Mouse (Mus musculus) left cerebral cortex, postnatal 10 days (tissue): ENCODE data around the gene Gm20388. TPM values are rescaled to one million over a fixed set of nuclear protein-coding genes. Genes with fewer than 3 reads are reported as not detected.
"Not testable (repeated sequence)": the region's sequence is repeated elsewhere in the genome, so short reads cannot be mapped to it uniquely, and the experiment has no call there.

Source experiments
- DNase-seq, 2 experiments: peaks; one replicate each; pipeline ENCODE4 v3.0.0; 2021 to 2022; ENCODE audit warnings: low spot score in 2 of 2, mixed read lengths in 1 of 2; ENCODE audit errors: extremely low spot score in 1 of 2
- intact Hi-C: fragments of 180-260 bp; cut with DNase I; formaldehyde crosslinking; loops from one replicate; pipeline ENCODE4 v1.15.1; 2025
- total RNA-seq, 2 experiments: library from RNA; stranded (reverse); gene quantifications; 2 replicates each; pipeline ENCODE4 v1.2.3; 2021

Gene Gm20388
- total RNA-seq, 2 experiments from 2014 or later, result 4.4 to 9.0 TPM

DNA sequence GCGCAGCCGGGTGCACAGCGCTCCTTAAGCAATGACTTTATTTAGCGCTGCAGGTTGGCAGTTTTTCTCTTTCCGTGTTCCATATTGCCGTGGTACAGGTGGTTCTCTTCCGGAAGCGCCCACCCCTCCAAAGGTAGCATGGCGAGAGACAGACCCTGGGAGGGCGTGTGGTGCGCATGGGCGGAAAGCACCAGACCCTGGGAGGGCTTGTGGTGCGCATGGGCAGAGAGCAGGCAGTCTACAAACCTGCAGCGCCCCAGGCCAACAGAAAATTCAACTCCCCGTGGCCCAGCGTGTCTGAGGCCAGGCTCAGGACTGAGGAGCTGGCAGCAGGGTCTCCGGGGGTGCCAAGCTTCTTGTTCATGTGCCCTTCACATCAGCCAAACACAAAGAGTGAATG, 1660.2 kb downstream of the Gm20388 start:
- intact Hi-C loops, result no loop called here
- no peak for DNase-seq

GRCm38 (mm10) chr8:121572121-121572520, 1661.5 kb downstream of the Gm20388 start:
- DNase-seq, result no peak
- intact Hi-C loops, result no loop called here

- intact Hi-C loops, result no loop called here
- peak in 1 of 2 experiments; percentile 74 for DNase-seq
These were observed 1662.6 kb downstream of the Gm20388 start for GRCm38 (mm10) chr8:121573275-121573674.

DNA sequence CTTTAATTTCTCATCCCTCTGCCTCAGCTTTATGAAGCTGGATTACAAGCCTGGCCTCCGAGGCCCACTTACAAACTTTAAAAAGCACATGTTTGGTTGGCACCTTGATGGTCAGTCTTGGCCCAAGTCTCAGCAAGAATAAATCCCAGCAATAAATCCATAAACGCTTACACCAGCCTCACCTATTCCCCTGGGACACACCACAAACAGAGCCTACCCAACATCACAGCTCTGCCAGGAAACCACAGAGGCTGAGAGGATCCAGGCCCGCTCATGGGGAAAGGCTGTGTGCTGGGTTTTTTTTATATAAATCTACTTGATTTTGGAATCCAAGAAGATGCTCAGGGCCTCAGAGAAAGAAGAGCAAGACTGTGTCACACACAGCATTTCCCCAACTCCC, 1665.0 kb downstream of the Gm20388 start:
- DNase-seq, result no peak
- intact Hi-C loops, result no loop called here

- DNase-seq, result no peak
- intact Hi-C loops, result no loop called here
These were observed 1667.4 kb downstream of the Gm20388 start for GRCm38 (mm10) chr8:121577751-121578675.

DNA sequence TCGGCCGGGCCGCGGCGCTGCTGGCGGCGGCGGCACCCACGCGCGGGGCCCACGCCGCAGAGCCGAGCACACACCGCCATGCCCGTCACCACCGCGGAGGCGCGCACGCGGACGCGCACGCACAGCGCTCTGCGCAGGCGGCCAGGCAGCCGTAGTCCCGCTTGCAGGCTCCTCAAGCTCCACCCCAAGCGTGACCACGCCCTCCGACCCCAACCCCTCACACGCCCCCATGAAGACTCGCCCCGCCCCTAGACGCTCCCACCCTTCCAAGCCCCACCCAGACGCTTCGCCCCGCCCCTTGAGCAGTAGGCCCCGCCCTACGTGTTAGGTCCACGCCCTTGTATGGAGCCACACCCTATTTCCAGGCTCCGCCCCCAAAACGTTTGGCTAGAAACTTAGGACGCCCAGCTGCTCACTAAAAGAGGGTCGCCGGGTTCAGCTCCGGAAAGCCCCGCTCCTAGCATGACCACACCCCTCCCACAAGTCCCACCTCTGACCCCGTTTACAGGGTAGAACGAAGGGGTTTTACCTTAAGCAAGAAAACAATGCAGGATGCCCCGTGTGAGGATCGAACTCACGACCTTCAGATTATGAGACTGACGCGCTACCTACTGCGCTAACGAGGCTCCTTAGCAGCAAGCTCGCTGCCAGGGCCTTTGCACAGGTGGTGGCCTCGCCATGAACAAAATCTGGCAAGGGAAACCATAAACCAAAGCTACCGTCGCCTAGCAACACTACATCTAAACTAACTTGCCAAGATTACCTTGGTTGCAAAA, 1668.2 kb downstream of the Gm20388 start, which contains the start of gene Fbxo31:
Gene Fbxo31, minus strand, starts transcription at position 131 of the 776 bp plus-strand sequence.
- peak; percentile 89 to 97 for DNase-seq
- intact Hi-C loops, result no loop called here

DNA sequence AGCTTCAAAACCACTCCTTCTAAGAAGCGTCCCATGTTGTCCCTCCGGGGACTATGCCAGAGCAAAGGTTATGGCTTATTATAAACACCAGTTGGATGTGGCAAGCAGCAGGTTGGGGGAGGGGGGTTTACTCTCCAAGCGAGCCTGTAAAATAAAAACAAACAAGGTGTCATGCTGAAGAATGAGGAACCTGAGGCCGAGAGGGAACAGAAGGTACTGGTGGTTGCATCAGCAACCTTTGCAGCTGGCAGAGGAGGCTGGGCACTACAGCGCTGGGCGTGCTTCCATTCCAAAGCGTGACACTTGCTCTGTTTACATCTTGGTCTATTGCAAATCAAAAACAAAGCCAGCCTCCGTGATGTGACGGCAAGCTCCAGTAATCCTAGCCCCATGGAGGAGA, 1669.8 kb downstream of the Gm20388 start:
- intact Hi-C loops, result no loop called here
- DNase-seq, result no peak

DNA sequence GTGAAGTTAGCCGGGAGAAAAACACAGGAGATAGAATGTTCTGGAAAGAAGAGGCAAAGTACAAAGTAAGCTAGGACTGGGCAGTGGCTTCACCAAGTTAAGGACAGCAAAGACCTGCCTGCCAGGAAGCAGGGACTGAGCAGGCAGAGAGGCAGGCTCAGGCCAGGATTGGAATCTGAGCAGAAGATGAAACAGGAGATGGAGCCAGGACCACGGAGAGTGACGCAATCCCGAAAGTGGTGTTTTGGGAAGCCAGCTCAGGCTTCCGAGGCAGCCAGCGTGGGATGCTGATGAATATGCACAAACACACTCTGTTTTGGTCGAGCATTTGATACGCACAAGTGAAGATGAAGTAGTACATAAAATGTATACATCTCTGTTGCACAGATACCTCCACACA, 1673.0 kb downstream of the Gm20388 start:
- intact Hi-C loops, result no loop called here
- no peak for DNase-seq

- intact Hi-C loops, result no loop called here
- no peak for DNase-seq
These were observed 1674.1 kb downstream of the Gm20388 start for GRCm38 (mm10) chr8:121584730-121585129.

DNA sequence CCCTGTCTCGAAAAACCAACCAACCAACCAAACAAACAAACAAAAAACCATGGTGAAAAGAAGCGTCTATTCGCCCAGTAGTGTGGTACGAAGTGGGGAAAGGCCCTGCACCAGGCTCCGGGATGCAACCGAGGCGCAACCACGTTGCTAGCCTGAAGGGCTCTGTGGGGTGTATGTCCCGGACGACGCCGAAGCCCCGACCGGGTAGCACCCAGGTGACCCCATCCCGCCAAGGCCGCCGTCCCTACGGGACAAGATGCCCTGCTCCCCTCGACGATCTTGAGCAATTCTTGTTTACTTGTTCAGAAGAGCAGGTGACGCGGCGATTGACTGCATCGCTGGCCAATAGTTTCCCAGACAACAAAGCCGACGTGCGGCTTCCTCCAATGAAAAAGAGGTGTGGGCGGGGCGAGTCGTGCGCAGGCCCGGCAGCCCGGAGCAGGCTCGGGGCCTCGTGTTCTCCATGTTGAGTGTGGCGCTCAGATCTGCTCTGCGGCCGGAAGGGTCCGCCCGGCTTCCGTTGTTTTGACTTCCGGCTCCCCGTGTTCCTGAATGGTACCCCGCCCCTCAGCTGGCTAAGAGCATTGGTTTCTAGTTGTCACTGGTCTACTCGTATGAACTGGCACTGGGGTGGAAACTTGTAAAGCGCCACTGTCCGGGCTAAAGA, 1674.7 kb downstream of the Gm20388 start:
- intact Hi-C loops, result no loop called here
- DNase-seq, result peak; percentile 99 to 100

GRCm38 (mm10) chr8:121588750-121589149, 1678.1 kb downstream of the Gm20388 start:
- intact Hi-C loops, result no loop called here
- DNase-seq, result no peak

GRCm38 (mm10) chr8:121589205-121589726, 1678.6 kb downstream of the Gm20388 start:
- intact Hi-C loops, result no loop called here
- no peak for DNase-seq

DNA sequence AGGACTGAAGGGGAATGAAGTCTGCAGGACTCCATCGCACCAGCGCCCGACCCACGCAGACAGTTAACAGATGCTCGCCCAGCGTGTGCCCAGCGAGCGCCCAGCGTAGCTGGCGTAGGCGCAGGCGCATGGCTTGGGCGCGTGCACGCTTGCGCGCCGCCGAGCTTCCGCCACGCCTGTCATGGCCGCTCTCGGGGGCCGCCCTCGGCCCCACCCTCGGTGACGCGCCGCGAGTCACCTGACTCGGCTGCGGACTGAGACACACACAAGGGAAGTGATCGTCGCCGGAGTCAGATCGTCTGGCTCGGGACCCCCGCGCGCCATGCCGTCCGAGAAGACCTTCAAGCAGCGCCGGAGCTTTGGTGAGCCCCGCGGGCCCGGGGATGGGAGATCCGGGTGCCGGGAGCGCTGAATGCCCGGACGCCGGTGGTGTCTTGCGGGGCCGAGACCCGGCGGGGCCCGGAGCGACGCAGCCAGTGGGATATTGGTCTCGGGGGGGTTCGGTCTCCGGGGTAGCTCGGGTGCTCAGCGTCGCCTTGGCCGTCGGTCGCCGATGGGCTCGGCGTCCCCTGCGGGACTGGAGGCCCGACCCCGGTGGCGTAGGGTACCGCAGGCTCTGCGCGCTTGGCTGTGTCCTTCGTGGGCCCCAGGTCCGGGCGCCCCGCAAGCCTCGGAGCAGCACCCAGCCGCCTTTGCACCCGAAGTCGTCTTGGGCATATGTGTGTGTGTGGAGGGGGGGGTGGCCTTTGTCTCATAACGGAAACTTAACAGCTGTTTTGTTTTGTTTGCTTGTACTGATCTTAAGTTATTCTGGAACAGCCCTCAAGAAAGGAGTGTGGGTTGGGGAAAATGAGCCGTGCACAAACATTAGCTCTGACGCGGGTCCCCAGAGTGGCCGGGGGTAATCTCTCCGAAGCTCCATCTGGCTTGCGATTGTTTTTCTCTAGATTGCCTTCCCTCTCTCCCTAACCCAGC, 1679.8 kb downstream of the Gm20388 start, which contains the start of gene Map1lc3b:
Gene Map1lc3b, plus strand, starts transcription at position 159 of the 975 bp plus-strand sequence.
- peak; percentile 93 to 97 for DNase-seq
- intact Hi-C loops, result loop anchor here (5.0 kb wide), 1 partner anchor 43 kb away; no protein-coding TSS in a partner anchor

DNA sequence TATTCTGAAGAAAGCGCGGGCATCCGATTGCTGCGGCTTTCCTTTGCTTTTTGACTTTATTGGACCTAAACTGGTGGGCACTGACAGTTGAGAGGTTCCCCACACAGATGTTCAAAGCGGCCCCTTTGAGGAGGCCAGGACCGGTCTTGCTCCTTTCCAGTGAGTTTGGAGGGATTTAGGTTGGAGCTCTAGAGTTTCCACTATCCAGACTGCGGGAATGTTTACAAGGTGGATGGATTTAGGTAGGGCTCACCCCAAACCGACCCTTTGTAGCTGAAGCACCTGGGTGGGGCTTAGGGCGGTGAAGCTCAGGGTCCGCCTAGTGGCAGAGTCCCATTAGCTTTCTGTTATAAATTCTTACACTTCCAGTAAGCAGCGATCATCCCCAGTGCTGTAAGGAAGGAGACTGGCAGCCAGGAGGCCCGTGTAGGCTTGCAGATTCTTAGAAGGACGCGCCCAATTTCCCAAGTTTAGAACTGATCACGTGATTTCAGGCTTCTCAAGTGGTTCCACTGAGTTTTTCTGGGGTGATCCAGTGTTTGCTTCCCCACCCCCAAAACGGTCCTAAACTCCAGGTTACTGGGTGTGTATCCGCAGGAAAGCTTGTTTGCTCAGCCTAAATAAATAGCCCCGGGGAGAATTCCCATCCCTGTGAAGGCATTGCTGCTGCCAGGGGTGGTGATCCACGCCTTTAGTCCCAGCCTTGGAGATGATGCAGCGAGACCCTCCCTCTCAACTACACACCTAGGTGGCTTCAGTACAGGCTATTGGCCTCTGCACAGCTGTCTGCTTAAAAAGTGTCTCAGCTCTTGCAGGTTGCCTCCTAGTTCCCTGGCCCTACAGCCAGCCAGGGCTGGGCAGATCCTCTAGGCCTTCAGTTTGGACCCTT, 1680.8 kb downstream of the Gm20388 start:
- DNase-seq, result peak in 1 of 2 experiments; percentile 52
- intact Hi-C loops, result loop anchor here (5.0 kb wide), 1 partner anchor 44 kb away; no protein-coding TSS in a partner anchor

DNA sequence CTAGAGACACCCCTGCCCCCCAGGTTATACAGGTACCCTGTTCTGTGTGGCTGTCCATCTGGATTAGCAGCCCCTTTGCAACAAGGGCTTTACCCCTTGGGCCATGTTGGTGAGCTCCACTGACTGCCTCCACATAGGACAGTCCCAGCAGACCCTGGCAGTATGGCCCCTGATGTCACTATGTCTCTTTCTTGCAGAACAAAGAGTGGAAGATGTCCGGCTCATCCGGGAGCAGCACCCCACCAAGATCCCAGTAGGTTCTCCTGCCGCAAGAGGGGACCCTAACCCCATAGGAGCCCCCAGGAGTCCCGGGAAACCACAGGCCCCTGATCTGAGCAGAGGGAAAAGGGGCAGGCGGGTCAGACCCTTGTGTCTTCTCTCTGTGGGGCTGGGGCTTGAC, 1682.7 kb downstream of the Gm20388 start:
- DNase-seq, result no peak
- intact Hi-C loops, result loop anchor here (5.0 kb wide), 1 partner anchor 46 kb away; no protein-coding TSS in a partner anchor

DNA sequence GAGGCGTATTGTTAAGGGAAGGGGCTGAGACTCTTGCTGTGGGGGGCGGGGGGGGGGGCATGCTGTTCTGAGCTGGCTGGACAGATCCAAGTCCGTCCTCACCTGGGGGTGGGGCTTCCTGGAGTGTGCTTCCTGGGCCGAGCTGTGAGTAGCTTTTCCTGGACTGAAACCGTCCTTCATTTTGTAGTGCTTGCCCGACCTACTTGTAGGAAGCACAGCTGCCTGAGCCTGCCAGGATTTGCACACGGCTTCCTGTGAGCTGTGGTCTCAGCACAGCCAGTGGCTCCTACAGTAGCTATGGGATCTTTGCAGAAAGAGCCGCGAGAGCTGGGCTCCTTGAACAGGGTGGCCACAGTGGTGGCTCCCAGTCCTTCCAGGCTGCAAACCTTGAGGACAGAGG, 1683.3 kb downstream of the Gm20388 start:
- DNase-seq, result peak in 1 of 2 experiments; percentile 61
- intact Hi-C loops, result loop anchor here (5.0 kb wide), 1 partner anchor 47 kb away; no protein-coding TSS in a partner anchor

- intact Hi-C loops, DNase-seq: not testable (repeated sequence)
These were observed 1686.9 kb downstream of the Gm20388 start for GRCm38 (mm10) chr8:121597492-121597891.
